Mouse (Mus musculus) embryonic facial prominence, embryonic 13.5 days (tissue): ENCODE data around the gene Mlst8. TPM values are rescaled to one million over a fixed set of nuclear protein-coding genes. Genes with fewer than 3 reads are reported as not detected.
"Not testable (repeated sequence)": the region's sequence is repeated elsewhere in the genome, so short reads cannot be mapped to it uniquely, and the experiment has no call there.

Source experiments
- ATAC-seq: fragments of 200-750 bp; cut with Nextera tagmentation; 2 replicates; pipeline ENCODE4 v1.8.0; 2017; ENCODE audit warnings: low read depth; ENCODE audit not compliant: insufficient number of reproducible peaks, insufficient read depth, low FRiP score, low TSS enrichment
- H3K27ac ChIP-seq: fragments of 300-500 bp; sonication (generic); 2 replicates; pipeline ENCODE4 v1.5.1; 2015; ENCODE audit warnings: moderate library complexity, mild to moderate bottlenecking, inconsistent platforms
- H3K27me3 ChIP-seq: fragments of 300-500 bp; sonication (generic); 2 replicates; pipeline ENCODE4 v1.6.1; 2015; ENCODE audit warnings: mild to moderate bottlenecking, inconsistent platforms
- H3K36me3 ChIP-seq: fragments of 300-500 bp; sonication (generic); 2 replicates; pipeline ENCODE4 v1.6.1; 2015; ENCODE audit warnings: mild to moderate bottlenecking, inconsistent platforms
- H3K4me1 ChIP-seq: fragments of 300-500 bp; sonication (generic); 2 replicates; pipeline ENCODE4 v1.6.1; 2015; ENCODE audit warnings: inconsistent platforms
- H3K4me2 ChIP-seq: fragments of 300-500 bp; sonication (generic); 2 replicates; pipeline ENCODE4 v1.6.1; 2015; ENCODE audit warnings: moderate library complexity, mild to moderate bottlenecking, inconsistent platforms
- H3K4me3 ChIP-seq: fragments of 300-500 bp; sonication (generic); 2 replicates; pipeline ENCODE4 v1.5.1; 2015; ENCODE audit warnings: mild to moderate bottlenecking, inconsistent platforms
- H3K9ac ChIP-seq: fragments of 300-500 bp; sonication (generic); 2 replicates; pipeline ENCODE4 v1.6.1; 2015; ENCODE audit warnings: mild to moderate bottlenecking, inconsistent platforms
- H3K9me3 ChIP-seq: fragments of 300-500 bp; sonication (generic); 2 replicates; pipeline ENCODE4 v1.6.1; 2016; ENCODE audit warnings: inconsistent platforms
- WGBS: fragments of 180-500 bp; shearing (Covaris S2); methylation state at CpG from one replicate; pipeline ENCODE4 v1.1.7; 2015; ENCODE audit warnings: mixed read lengths; 5-methylcytosine and 5-hydroxymethylcytosine counted together
- polyA plus RNA-seq: library from polyadenylated mRNA; unstranded; fragments of >200 nt; fragmentation: Nextera tagmentation; extraction: Ambion mirVana; gene quantifications from 2 replicates; pipeline ENCODE4 v1.2.1, GENCODE M21; 2015

Mlst8 gene
- polyA plus RNA-seq, 1 experiment from 2014 or later, result 33.2 TPM

DNA sequence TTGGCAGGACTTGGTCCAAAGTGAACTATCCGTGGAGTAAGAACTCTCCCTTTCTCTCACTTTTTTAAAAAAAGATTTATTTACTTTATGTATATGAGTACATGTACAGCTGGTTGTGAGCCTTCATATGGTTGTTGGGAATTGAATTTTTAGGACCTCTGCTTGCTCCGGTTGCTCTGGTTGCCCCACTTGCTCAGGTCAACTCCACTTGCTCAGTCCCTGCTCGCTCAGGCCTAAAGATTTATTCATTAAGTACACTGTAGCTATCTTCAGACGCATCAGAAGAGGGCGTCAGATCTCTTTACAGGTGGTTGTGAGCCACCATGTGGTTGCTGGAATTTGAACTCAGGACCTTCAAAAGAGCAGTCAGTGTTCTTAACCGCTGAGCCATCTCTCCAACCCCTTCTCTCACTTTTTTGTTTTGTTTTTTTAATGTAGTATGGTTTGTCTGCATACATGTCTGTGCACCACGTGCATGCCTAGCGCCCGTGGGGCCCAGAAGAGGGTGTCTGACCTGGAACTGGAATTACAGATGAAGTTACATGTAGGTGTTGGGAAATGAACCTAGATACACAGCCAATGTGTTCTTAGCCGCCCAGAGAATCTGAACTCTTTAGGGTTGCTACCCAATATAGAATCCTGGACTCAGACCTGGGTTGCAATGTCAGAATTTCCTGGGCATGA is 23.2 kb downstream of the Mlst8 start:
- Histone ChIP-seq H3K27ac (peak overlapping the region; percentile 97), H3K4me3 (peak overlapping the region; percentile 87), H3K4me1 (peaks cover 14% of the 10 kb centered on the region), H3K4me2 (peak overlapping the region; percentile 65)
- 47% methylated on average over 10 of the region's 10 CpGs for WGBS
- not testable (repeated sequence) for H3K27me3 ChIP-seq, ATAC-seq, H3K9ac ChIP-seq, H3K9me3 ChIP-seq, H3K36me3 ChIP-seq

DNA sequence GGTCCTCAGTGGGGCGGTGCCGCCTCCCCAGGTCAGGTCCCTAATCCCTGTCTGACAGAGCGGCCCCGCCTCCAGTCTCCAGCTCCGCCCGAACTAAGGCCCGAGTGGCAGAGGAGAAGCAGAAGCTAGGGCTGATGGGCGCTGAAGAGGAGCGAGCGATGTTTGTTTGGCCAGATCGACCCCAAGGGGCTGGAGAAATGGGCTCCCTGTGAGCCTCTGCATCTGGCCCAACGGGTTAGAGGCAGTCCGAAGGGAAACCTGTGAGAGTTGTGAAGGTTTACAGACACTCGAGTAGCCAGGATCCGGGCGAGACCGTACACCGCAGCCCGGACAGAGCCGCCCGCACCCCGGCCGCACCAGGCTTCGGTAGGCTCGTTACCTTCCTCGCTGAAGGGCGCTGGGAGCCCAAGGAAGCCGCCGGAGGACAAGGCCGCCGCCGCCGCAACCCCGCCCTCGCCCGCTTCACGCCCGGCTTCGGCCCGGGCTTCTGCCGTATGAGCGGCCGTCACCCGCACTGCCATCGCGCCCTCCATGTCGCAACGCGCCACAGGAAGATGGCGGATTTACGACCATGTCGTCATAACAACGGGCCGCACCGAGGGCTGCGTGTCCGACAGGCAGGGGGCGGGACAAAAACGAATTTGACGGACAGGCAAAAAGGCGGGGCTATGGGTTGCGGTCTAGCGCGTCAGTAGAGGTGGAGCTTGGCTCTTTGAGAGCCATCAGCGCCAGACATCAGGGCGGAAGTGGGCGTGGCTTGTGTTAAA is 23.9 kb downstream of the Mlst8 start:
- peak overlapping the region; percentile 65 for H3K4me2 ChIP-seq
- peak; percentile 91 for ATAC-seq
- H3K9me3 ChIP-seq, result no peaks in the 10 kb centered on the region
- H3K36me3 ChIP-seq, result peaks cover 17% of the 10 kb centered on the region
- peak overlapping the region; percentile 95 for H3K9ac ChIP-seq
- H3K27ac ChIP-seq, result peak overlapping the region; percentile 97
- peaks cover 14% of the 10 kb centered on the region for H3K4me1 ChIP-seq
- peak overlapping the region; percentile 87 for H3K4me3 ChIP-seq
- no peaks in the 10 kb centered on the region for H3K27me3 ChIP-seq
- under 1% methylated on average over 67 of the region's 67 CpGs for WGBS

GRCm38 (mm10) chr17:24454218-24454755 is 24.6 kb downstream of the Mlst8 start:
- Histone ChIP-seq H3K4me2 (peak overlapping the region; percentile 65), H3K4me1 (peaks cover 14% of the 10 kb centered on the region), H3K9me3 (no peaks in the 10 kb centered on the region), H3K36me3 (peaks cover 24% of the 10 kb centered on the region), H3K27me3 (no peaks in the 10 kb centered on the region), H3K9ac (peak overlapping the region; percentile 95), H3K27ac (peak overlapping the region; percentile 97), H3K4me3 (peak overlapping the region; percentile 87)
- 5% methylated on average over 14 of the region's 14 CpGs for WGBS
- ATAC-seq, result no peak

- H3K9ac ChIP-seq, result no peak overlapping the region
- peaks cover 14% of the 10 kb centered on the region for H3K4me1 ChIP-seq
- H3K27ac ChIP-seq, result no peak overlapping the region
- H3K36me3 ChIP-seq, result peaks cover 33% of the 10 kb centered on the region
- H3K9me3 ChIP-seq, result no peaks in the 10 kb centered on the region
- H3K4me3 ChIP-seq, result peak overlapping the region; percentile 87; the same call in 1 of the 2 replicates
- no peaks in the 10 kb centered on the region for H3K27me3 ChIP-seq
- ATAC-seq, result no peak
- H3K4me2 ChIP-seq, result peak overlapping the region; percentile 65
- 82% methylated on average over 2 of the region's 2 CpGs for WGBS
Measured at GRCm38 (mm10) chr17:24453372-24453771, 25.5 kb downstream of the Mlst8 start.

DNA sequence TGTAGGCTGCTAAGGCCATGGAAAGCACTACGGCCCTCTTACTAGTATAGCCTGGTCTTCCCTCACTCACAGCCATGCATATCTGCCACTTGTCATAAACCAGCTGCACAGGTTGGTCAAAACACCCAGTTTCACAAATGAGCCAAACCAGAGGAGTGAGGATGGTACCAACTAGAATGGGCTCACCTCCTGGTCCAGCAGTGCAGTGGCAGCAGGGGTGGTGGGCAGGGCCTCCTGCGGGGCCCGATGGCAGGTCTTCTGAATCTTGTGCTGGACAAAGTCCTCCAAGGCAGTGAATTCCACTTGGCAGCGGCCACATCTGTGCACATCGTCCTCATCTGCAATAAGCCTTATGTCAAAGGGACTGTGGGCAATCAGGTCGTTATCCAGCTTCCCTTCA is 27.7 kb downstream of the Mlst8 start:
- WGBS, result 92% methylated on average over 6 of the region's 6 CpGs
- H3K27me3 ChIP-seq, result no peaks in the 10 kb centered on the region
- H3K4me3 ChIP-seq, result no peak overlapping the region
- 0 out of 2 replicates have a peak overlapping the region, but pooled peaks have one; percentile 12 for H3K9ac ChIP-seq
- H3K4me1 ChIP-seq, result peaks cover 14% of the 10 kb centered on the region
- peaks cover 54% of the 10 kb centered on the region for H3K36me3 ChIP-seq
- no peak overlapping the region for H3K27ac ChIP-seq
- no peak overlapping the region for H3K4me2 ChIP-seq
- no peaks in the 10 kb centered on the region for H3K9me3 ChIP-seq
- no peak for ATAC-seq

DNA sequence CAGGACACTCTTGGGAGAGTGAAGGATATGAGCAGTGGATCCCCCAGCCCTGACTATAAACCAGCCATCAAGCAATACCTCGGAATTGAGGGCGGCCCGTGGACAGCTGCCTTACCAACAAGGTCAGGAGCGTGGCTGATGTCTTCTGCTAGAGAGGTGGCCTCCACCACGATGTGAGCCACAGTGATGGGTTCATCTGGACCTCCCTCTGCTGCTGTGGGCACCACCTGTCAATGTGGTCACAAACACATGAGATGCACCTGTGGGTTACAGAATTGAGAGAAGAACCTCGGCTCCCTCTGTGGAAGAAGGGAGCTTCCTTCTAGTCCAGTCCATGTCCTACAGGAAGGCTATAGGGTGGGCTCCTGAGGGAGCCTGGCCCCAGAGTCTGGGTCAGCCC is 29.4 kb downstream of the Mlst8 start:
- ATAC-seq, result no peak
- WGBS, result 92% methylated on average over 6 of the region's 6 CpGs
- Histone ChIP-seq H3K9me3 (no peaks in the 10 kb centered on the region), H3K9ac (no peak overlapping the region), H3K4me2 (no peak overlapping the region), H3K27me3 (no peaks in the 10 kb centered on the region), H3K36me3 (peaks cover 71% of the 10 kb centered on the region), H3K27ac (no peak overlapping the region), H3K4me1 (peaks cover 11% of the 10 kb centered on the region), H3K4me3 (no peak overlapping the region)

DNA sequence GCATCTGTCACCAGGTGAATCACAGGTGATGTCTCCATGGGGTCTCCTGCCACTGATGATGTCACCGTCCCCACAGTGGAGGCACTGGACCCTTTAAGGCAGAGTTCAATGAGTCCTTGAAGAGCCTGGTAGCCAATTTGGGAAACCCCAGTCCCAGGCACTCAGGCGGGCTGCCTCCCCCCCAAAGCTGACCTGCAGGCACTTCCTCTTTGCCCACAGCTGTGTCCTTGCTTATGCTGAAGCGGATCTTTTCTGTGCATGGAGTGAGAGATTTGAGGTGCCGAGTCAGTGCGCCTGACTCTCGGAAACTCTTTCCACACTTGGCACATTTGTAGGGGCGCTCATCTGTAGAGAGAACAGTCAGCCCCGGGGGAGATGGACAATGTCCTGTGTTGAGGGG is 32.3 kb downstream of the Mlst8 start:
- ATAC-seq, result no peak
- Histone ChIP-seq H3K27ac (no peak overlapping the region), H3K36me3 (peaks cover 97% of the 10 kb centered on the region), H3K9me3 (no peaks in the 10 kb centered on the region), H3K27me3 (no peaks in the 10 kb centered on the region), H3K4me2 (no peak overlapping the region), H3K4me3 (no peak overlapping the region), H3K4me1 (no peaks in the 10 kb centered on the region), H3K9ac (no peak overlapping the region)
- 92% methylated on average over 8 of the region's 8 CpGs for WGBS

GRCm38 (mm10) chr17:24443409-24443808 is 35.5 kb downstream of the Mlst8 start:
- 86% methylated on average over 4 of the region's 4 CpGs for WGBS
- Histone ChIP-seq H3K4me3 (no peak overlapping the region), H3K9me3 (no peaks in the 10 kb centered on the region), H3K27me3 (no peaks in the 10 kb centered on the region), H3K36me3 (peaks cover 97% of the 10 kb centered on the region), H3K9ac (no peak overlapping the region), H3K4me1 (no peaks in the 10 kb centered on the region), H3K4me2 (no peak overlapping the region), H3K27ac (no peak overlapping the region)
- ATAC-seq, result no peak

DNA sequence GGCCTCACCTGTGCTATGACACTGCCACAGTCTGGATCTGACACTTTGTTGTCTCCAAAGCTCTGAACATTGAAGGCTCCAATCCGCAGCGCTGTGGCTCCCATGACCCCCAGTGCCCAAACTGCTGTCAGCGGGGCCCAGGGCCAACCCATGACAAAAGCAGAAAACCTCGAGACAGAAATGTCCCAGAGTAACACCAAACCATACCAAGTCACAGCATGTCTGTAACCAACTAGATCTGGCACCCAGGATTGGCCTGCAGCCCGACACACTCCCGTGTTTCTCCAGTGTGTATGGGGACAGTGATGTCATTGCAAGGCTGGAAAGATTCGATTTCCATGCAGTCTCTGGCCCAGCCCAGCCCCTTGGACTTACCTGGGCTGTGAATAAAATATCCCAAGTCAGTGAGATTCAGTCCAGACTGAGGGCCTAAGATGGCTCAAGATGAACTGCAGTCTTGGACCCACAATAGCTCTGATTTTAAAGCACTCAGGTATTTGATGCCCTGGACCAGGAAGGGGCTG is 36.2 kb downstream of the Mlst8 start, which contains the start of gene Dnase1l2:
Gene Dnase1l2 (minus strand): TSS at position 474 of the 524 bp plus-strand sequence.
- peaks cover 97% of the 10 kb centered on the region for H3K36me3 ChIP-seq
- H3K4me3 ChIP-seq, result no peak within 1 kb of the TSS
- H3K27me3 ChIP-seq, result no peaks in the 10 kb centered on the region
- H3K27ac ChIP-seq, result no peak within 1 kb of the TSS
- H3K4me1 ChIP-seq, result no peaks in the 10 kb centered on the region
- H3K9ac ChIP-seq, result no peak within 1 kb of the TSS
- WGBS, result 80% methylated on average over 7 of the region's 7 CpGs
- H3K4me2 ChIP-seq, result no peak within 1 kb of the TSS
- H3K9me3 ChIP-seq, result no peaks in the 10 kb centered on the region
- peak; percentile 7; the same call in 1 of the 2 replicates for ATAC-seq

GRCm38 (mm10) chr17:24442107-24442506 is 36.8 kb downstream of the Mlst8 start:
- peaks cover 97% of the 10 kb centered on the region for H3K36me3 ChIP-seq

GRCm38 (mm10) chr17:24441148-24441547 is 37.7 kb downstream of the Mlst8 start:
- H3K9ac ChIP-seq, result no peak overlapping the region
- peaks cover 93% of the 10 kb centered on the region for H3K36me3 ChIP-seq
- H3K27me3 ChIP-seq, result no peaks in the 10 kb centered on the region
- no peak overlapping the region for H3K27ac ChIP-seq
- no peaks in the 10 kb centered on the region for H3K9me3 ChIP-seq
- no peak for ATAC-seq
- H3K4me3 ChIP-seq, result no peak overlapping the region
- no peaks in the 10 kb centered on the region for H3K4me1 ChIP-seq
- H3K4me2 ChIP-seq, result no peak overlapping the region
- WGBS, result 43% methylated on average over 2 of the region's 2 CpGs

More at GRCm38 (mm10) chr17:24442107-24442506, 36.8 kb downstream of the Mlst8 start:
- H3K27me3 ChIP-seq, result no peaks in the 10 kb centered on the region
- no peak overlapping the region for H3K9ac ChIP-seq
- no peak overlapping the region for H3K27ac ChIP-seq
- 89% methylated on average over 14 of the region's 14 CpGs for WGBS
- H3K4me2 ChIP-seq, result no peak overlapping the region
- no peaks in the 10 kb centered on the region for H3K4me1 ChIP-seq
- no peaks in the 10 kb centered on the region for H3K9me3 ChIP-seq
- 0 out of 2 replicates have a peak, but pooled peaks have one; percentile 10 for ATAC-seq
- H3K4me3 ChIP-seq, result no peak overlapping the region
